Mouse (Mus musculus): ENCODE results near the gene Adcy6.

The Adcy6 gene

GRCm38 (mm10) chr15:98609331-98610130 is at the start of gene Adcy6:
TSS of gene Adcy6 (minus strand) at chr15:98610076.
- ChIA-PET CTCF (interaction anchor here (0.5 to 2.7 kb wide), 12 partner anchors 22 to 789 kb away, joined by 3 to 8 read pairs (median 4); partner anchors contain the start of gene Arf3 (in 1 of the 4)), POLR2A (interaction anchor here in 3 of 4 experiments (0.6 to 2.3 kb wide), 10 partner anchors 8 to 535 kb away, joined by 3 to 9 read pairs (median 4); partner anchors contain the start of genes Cacnb3 (in 1 of the 3) and Ddx23 (in 1 of the 3))

- POLR2A ChIA-PET = interaction anchor here in 2 of 4 experiments (0.6 to 3.1 kb wide), 9 partner anchors 10 to 117 kb away, joined by 3 to 17 read pairs (median 4); partner anchors contain the start of genes Fkbp11 (in 1 of the 2) and Rnd1 (in 1 of the 2)
- CTCF ChIA-PET = interaction anchor here in 2 of 4 experiments (0.6 to 1.3 kb wide), 9 partner anchors 9 to 369 kb away, joined by 3 to 5 read pairs (median 3); partner anchors contain the start of genes Cacnb3 (in 1 of the 2) and Ccdc65 (in 1 of the 2)
Observed at GRCm38 (mm10) chr15:98656982-98657751, 47.3 kb upstream of the Adcy6 start.

- POLR2A ChIA-PET = interaction anchor here in 2 of 4 experiments (0.6 to 7.7 kb wide), 7 partner anchors 8 to 483 kb away, joined by 3 to 44 read pairs (median 4); no protein-coding TSS in a partner anchor
- CTCF ChIA-PET = interaction anchor here (1.0 to 2.3 kb wide), 6 partner anchors 17 to 135 kb away, joined by 3 to 9 read pairs (median 4); no protein-coding TSS in a partner anchor
Observed at GRCm38 (mm10) chr15:98652174-98652573, 42.3 kb upstream of the Adcy6 start.

DNA sequence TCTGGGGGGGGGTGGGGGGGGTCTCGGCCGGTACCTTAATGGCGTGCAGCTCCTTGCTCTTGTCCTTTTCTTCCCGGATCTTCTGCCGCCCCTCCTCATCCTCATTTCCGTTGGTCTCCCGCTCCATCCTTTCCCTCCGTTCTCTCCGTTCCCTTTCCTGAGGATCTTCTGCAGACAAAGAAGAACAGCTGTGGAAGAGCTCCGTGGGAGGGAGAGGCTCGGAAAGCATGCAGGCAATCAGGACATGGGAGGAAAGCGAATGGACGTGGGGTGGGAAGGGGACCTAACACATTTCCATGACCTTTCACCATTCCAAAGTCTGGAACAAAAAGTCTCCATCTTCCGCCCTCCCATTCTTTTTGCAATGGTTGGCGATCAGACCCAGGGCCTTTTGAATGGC is 41.6 kb upstream of the Adcy6 start:
- ChIA-PET POLR2A (interaction anchor here in 3 of 4 experiments (0.8 to 7.7 kb wide), 9 partner anchors 11 to 48 kb away, joined by 3 to 44 read pairs (median 5); partner anchors contain the start of genes Ddx23 (in 1 of the 3) and Rnd1 (in 1 of the 3)), CTCF (interaction anchor here in 2 of 4 experiments (1.1 to 2.3 kb wide), 3 partner anchors 9 to 48 kb away, joined by 4 to 9 read pairs (median 4); no protein-coding TSS in a partner anchor)

DNA sequence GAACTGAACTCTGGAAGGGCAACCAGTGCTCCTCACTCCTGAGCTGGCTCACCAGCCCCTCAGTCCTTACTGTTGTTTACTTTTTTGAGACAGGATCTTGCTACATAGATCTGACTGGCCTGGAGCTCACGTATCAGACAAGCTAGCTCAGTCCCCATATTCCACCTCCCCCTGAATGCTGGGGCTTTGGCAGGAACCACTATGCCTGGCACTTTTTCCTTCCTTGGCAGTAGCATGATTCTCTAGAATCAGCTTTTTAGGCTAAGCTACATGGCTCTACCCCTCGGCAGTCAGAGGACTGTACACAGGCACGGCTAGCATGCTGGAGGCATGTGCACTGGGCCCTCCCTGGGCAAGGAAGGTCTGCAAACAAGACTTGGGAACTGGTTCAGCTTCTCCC is 38.2 kb upstream of the Adcy6 start:
- CTCF ChIA-PET = interaction anchor here in 2 of 4 experiments (0.7 to 2.1 kb wide), 5 partner anchors 9 to 17 kb away, joined by 3 to 5 read pairs (median 3); no protein-coding TSS in a partner anchor
- POLR2A ChIA-PET = interaction anchor here in 2 of 4 experiments (0.9 to 7.7 kb wide), 4 partner anchors 9 to 47 kb away, joined by 4 to 44 read pairs (median 12); no protein-coding TSS in a partner anchor

DNA sequence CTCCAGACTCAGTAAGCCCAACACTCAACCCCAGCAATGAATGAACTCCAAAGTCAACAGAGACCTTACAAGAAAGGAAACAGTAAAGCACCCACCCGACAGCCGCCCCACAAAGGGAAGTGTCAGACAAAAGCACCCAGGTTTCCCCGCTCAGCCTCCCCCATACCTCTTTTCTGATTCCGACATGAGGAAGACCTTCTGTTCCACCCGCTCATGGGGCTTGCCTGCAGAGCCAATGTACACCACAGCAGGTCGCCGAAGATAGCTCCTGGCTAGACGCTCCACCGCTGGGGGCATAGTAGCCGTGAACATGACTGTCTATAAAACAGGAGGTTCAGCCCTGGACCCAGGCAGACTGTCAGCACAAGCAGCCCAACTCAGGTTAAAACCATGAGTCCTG is 37.4 kb upstream of the Adcy6 start:
- CTCF ChIA-PET = interaction anchor here in 3 of 4 experiments (0.5 to 2.1 kb wide), 8 partner anchors 10 to 143 kb away, joined by 3 to 5 read pairs (median 3); no protein-coding TSS in a partner anchor

DNA sequence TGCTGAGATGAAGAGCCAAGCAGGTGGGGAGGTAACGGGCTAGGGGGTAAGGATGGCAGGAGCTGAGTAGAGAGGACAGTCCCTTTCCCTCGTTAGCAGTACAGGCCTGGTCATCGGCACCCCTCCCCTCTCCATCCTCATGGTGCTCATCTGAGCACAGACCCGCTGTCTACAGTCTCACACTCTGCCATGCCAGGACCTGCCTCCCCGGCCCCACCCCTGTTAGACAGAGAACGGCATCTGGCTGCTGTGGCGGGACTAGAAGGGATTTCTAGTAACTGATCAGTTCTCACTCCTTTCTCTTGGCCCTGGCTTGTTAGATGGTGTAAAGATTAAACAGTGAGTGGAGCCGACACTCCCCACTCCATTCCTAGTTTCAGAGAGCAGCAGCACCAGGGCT is 36.9 kb upstream of the Adcy6 start:
- POLR2A ChIA-PET = interaction anchor here in 2 of 4 experiments (1.1 to 7.7 kb wide), 3 partner anchors 11 to 111 kb away, joined by 3 to 44 read pairs (median 4); no protein-coding TSS in a partner anchor
- CTCF ChIA-PET = interaction anchor here in 3 of 4 experiments (0.5 to 2.1 kb wide), 5 partner anchors 15 to 142 kb away, joined by 3 to 5 read pairs (median 3); no protein-coding TSS in a partner anchor

More for the DNA sequence above, 37.4 kb upstream of the Adcy6 start:
- POLR2A ChIA-PET = interaction anchor here in 2 of 4 experiments (1.1 to 7.7 kb wide), 3 partner anchors 10 to 112 kb away, joined by 3 to 44 read pairs (median 4); no protein-coding TSS in a partner anchor

GRCm38 (mm10) chr15:98645057-98646026 is 35.5 kb upstream of the Adcy6 start:
- ChIA-PET CTCF (interaction anchor here in 3 of 4 experiments (0.6 to 5.1 kb wide), 12 partner anchors 12 to 1946 kb away, joined by 3 to 26 read pairs (median 4); partner anchors contain the start of genes Cacnb3 (in 1 of the 3), Ccdc65 (in 1 of the 3), Gm49450 (in 1 of the 3) and Slc38a2 (in 1 of the 3)), POLR2A (interaction anchor here (0.5 to 2.1 kb wide), 20 partner anchors 8 to 143 kb away, joined by 3 to 11 read pairs (median 4); partner anchors contain the start of genes Arf3 (in 1 of the 4), Cacnb3 (in 1 of the 4), Ddx23 (in 1 of the 4) and Fkbp11 (in 1 of the 4))

- CTCF ChIA-PET = interaction anchor here in 3 of 4 experiments (0.6 to 5.1 kb wide), 11 partner anchors 13 to 1945 kb away, joined by 3 to 26 read pairs (median 4); partner anchors contain the start of genes Cacnb3 (in 1 of the 3), Ccdc65 (in 1 of the 3), Gm49450 (in 1 of the 3) and Slc38a2 (in 1 of the 3)
- POLR2A ChIA-PET = interaction anchor here in 3 of 4 experiments (0.5 to 3.0 kb wide), 23 partner anchors 8 to 187 kb away, joined by 3 to 17 read pairs (median 4); partner anchors contain the start of genes Cacnb3 (in 1 of the 3), Ddx23 (in 1 of the 3), Fkbp11 (in 1 of the 3) and Prkag1 (in 1 of the 3)
Observed at GRCm38 (mm10) chr15:98644406-98644805, 34.5 kb upstream of the Adcy6 start.

DNA sequence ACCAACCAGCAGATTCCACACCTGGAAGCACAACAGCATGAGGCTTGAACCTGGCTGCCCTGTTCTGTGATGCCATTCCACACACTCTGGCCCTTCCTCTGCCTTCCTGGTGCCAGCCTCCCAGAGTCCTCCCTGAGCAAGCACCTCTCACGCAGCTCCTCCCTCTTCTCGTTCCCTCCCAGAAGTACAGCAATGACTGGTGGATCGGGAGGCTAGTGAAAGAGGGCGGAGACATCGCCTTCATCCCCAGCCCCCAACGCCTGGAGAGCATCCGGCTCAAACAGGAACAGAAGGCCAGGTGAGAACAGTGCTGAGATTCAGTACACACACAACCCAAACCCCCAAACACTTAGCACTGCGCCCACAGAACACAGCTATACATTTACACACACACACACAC is 30.3 kb upstream of the Adcy6 start:
- ChIA-PET POLR2A (interaction anchor here in 3 of 4 experiments (0.5 to 1.5 kb wide), 8 partner anchors 9 to 175 kb away, joined by 3 to 10 read pairs (median 4); partner anchors contain the start of gene Ddx23 (in 1 of the 3)), CTCF (interaction anchor here in 3 of 4 experiments (0.6 to 1.5 kb wide), 5 partner anchors 8 to 422 kb away, joined by 3 to 13 read pairs (median 5); no protein-coding TSS in a partner anchor)

DNA sequence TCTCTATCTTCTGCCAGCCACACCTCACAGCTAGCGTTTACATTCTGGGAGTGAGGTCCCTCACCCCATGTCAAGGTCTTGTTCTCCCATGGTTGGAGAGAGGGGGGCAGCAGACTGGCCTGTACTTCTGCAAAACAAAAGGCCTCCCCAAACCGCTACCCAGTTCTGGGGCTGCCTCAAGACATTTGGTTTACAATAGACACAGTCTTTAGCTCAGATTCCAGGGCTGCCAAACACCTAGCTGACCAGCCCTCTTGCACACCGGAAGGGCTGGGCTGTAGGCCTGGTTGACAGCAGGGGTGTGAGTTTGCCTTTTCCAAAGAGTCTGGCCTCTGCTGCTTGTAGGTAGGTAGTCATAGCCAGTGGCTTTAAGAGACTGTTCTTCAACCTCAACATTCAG is 27.3 kb upstream of the Adcy6 start:
- POLR2A ChIA-PET = interaction anchor here (0.5 to 4.9 kb wide), 16 partner anchors 7 to 345 kb away, joined by 3 to 44 read pairs (median 4); partner anchors contain the start of genes Ddx23 (in 1 of the 4) and Rnd1 (in 1 of the 4)
- CTCF ChIA-PET = interaction anchor here in 3 of 4 experiments (0.5 to 2.2 kb wide), 12 partner anchors 9 to 194 kb away, joined by 3 to 7 read pairs (median 3); partner anchors contain the start of gene Prkag1 (in 1 of the 3)

GRCm38 (mm10) chr15:98636517-98636916 is 26.6 kb upstream of the Adcy6 start:
- CTCF ChIA-PET = interaction anchor here (0.6 to 2.2 kb wide), 13 partner anchors 8 to 369 kb away, joined by 3 to 9 read pairs (median 3); partner anchors contain the start of gene Prkag1 (in 1 of the 4)
- POLR2A ChIA-PET = interaction anchor here in 3 of 4 experiments (0.8 to 4.9 kb wide), 20 partner anchors 8 to 317 kb away, joined by 3 to 44 read pairs (median 4); partner anchors contain the start of genes Rnd1 (in 2 of the 3), Ddx23 (in 1 of the 3), Gm49450 (in 1 of the 3) and Tuba1a (in 1 of the 3)

DNA sequence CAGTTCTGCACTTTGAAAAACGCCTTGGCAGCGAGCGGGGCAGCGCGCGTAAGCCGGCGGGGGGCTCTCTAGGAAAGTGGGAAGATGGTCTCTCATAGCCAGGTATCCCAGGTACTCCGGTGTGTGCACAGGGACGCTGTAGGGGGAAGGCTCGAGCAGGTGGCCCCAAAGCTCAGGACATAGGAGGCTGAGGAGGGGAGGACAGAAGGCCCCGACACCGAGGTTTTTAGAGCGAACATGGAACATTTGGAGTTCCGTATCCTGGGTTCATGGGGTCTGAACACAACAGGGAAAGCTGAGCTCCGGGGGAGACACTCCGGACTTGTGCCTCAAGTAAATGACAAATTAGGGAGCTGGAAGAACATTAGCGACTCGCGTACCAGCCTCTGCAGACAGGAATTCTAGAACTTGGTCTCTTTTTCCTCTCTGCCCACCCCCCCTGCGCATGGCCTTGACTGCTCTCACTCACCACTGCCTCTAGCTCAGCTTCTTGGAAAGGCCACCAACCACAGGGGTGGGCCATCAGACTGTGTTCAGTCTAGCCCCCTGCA is 25.5 kb upstream of the Adcy6 start:
- POLR2A ChIA-PET = interaction anchor here in 3 of 4 experiments (0.6 to 4.9 kb wide), 27 partner anchors 9 to 591 kb away, joined by 3 to 44 read pairs (median 3); partner anchors contain the start of genes Arf3 (in 2 of the 3), Rnd1 (in 2 of the 3), Ddx23 (in 1 of the 3) and Gm49450 (in 1 of the 3)
- CTCF ChIA-PET = interaction anchor here in 3 of 4 experiments (0.6 to 2.2 kb wide), 14 partner anchors 10 to 1689 kb away, joined by 3 to 13 read pairs (median 4); no protein-coding TSS in a partner anchor

DNA sequence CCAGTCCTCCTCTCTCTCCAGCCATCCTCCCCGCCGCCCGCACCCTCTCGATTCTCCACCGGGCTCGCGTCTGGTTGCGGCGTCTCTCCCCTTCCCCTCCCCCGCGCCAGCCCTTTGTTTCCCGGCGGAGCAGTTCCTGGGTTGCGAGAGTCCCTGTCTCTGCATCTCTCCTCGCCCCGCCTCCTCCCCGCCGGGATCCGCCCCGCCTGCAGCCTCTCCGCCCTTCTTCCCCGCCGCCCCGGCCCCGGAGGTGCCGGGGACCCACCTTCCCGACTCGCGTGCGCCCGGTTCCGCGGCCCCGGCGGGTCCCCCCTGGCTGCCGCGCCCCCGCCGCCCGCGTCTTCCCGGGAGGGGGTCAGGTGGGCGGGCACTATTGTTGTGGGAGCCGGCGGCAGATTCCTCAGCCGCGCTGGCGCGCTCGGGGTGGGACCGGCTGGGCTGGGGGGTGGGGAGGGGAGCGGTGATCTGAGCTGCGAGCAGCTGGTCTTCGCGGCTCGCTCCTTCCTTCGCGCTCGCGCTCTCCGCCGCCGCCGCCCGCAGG is 24.7 kb upstream of the Adcy6 start:
- ChIA-PET CTCF (interaction anchor here in 2 of 4 experiments (0.5 to 2.2 kb wide), 8 partner anchors 9 to 65 kb away, joined by 3 to 7 read pairs (median 4); no protein-coding TSS in a partner anchor), POLR2A (interaction anchor here (0.6 to 4.9 kb wide), 16 partner anchors 9 to 129 kb away, joined by 3 to 44 read pairs (median 5); partner anchors contain the start of genes Rnd1 (in 2 of the 4), Arf3 (in 1 of the 4) and Ddx23 (in 1 of the 4))
